Mouse (Mus musculus) heart, adult 2 months (tissue): Measurements from ENCODE around the gene Lat2. TPM values are rescaled to one million over a fixed set of nuclear protein-coding genes. Genes with fewer than 3 reads are reported as not detected.
A peak's percentile ranks its signal among the peaks of the same experiment; 100 is the strongest.

ENCODE experiments used
- DNase-seq, 2 experiments: peaks; one replicate each; pipeline ENCODE4 v3.0.0; 2021
- H3K27ac ChIP-seq: fragments of 200-600 bp; 2 replicates; pipeline ENCODE4 v1.8.1; 2022
- H3K27me3 ChIP-seq: fragments of 200-500 bp; 2 replicates; pipeline ENCODE4 v1.6.1; 2012; ENCODE audit warnings: mild to moderate bottlenecking, low read length, inconsistent platforms, mixed read lengths; ENCODE audit not compliant: control insufficient read depth, insufficient read depth
- H3K36me3 ChIP-seq: fragments of 200-500 bp; 2 replicates; pipeline ENCODE4 v1.6.1; 2012; ENCODE audit warnings: low read length, inconsistent platforms; ENCODE audit not compliant: control insufficient read depth, insufficient read depth
- H3K4me1 ChIP-seq: fragments of 200-500 bp; 2 replicates; pipeline ENCODE4 v1.6.1; 2011; ENCODE audit warnings: low read length; ENCODE audit not compliant: control insufficient read depth, insufficient read depth
- H3K4me3 ChIP-seq: fragments of 200-600 bp; 2 replicates; pipeline ENCODE4 v1.8.1; 2022
- H3K79me2 ChIP-seq: fragments of 200-500 bp; replicated peaks from 2 replicates; pipeline ENCODE4 v1.6.1; 2012; ENCODE audit warnings: mild to moderate bottlenecking, inconsistent platforms, low read length, moderate library complexity, mixed read lengths; ENCODE audit not compliant: control insufficient read depth, insufficient read depth
- H3K9ac ChIP-seq: fragments of 200-500 bp; 2 replicates; pipeline ENCODE4 v1.6.1; 2012; ENCODE audit warnings: low read depth, mild to moderate bottlenecking, control low read depth, inconsistent platforms, low read length, mixed read lengths
- CTCF ChIP-seq: fragments of 200-600 bp; IDR thresholded peaks from 2 replicates; pipeline ENCODE4 v1.8.1; 2022; ENCODE audit warnings: antibody characterized with exemption, mild to moderate bottlenecking, moderate library complexity
- EP300 ChIP-seq: fragments of 200-500 bp; IDR thresholded peaks from 2 replicates; pipeline ENCODE4 v1.6.1; 2011; ENCODE audit warnings: low read depth, low read length, control low read depth; ENCODE audit not compliant: insufficient read depth
- POLR2A ChIP-seq: fragments of 200-500 bp; IDR thresholded peaks from 2 replicates; pipeline ENCODE4 v1.6.1; 2011; ENCODE audit warnings: mild to moderate bottlenecking, low read depth, low read length, control low read depth; ENCODE audit not compliant: insufficient read depth
- WGBS: fragments of 180-500 bp; shearing (Covaris S2); methylation state at CpG from one replicate; pipeline ENCODE4 v1.1.7; 2018; 5-methylcytosine and 5-hydroxymethylcytosine counted together
- intact Hi-C: fragments of 180-260 bp; cut with DNase I; formaldehyde crosslinking; loops from one replicate; pipeline ENCODE4 v1.15.1; 2025
- polyA plus RNA-seq: library from polyadenylated mRNA; depleted of rRNA; stranded (reverse); fragments of >200 nt; gene quantifications from 2 replicates; pipeline ENCODE4 v1.2.3, GENCODE M21; 2012
- total RNA-seq, 2 experiments: library from RNA; stranded (reverse); gene quantifications; 2 replicates each; pipeline ENCODE4 v1.2.3; 2021

Gene Lat2
- total and polyA plus RNA-seq, 3 experiments, result 1.1 to 3.3 (median 1.6) TPM

- no peak for DNase-seq
- TF ChIP-seq CTCF (no peak), EP300 (no peak), POLR2A (no peak)
- Histone ChIP-seq H3K9ac (no peak overlapping the region), H3K4me3 (no peak overlapping the region), H3K36me3 (no peaks in the 10 kb centered on the region), H3K79me2 (no peaks in the 10 kb centered on the region), H3K27ac (no peak overlapping the region), H3K27me3 (no peaks in the 10 kb centered on the region), H3K4me1 (peaks cover 2% of the 10 kb centered on the region; the same call in 1 of the 2 replicates)
- intact Hi-C loops, result loop anchor here (10.0 kb wide), 1 partner anchor 293 kb away; the partner anchor contains the start of gene Tmem270
- 56% methylated on average over 8 of the region's 8 CpGs for WGBS
These were observed 2.9 kb downstream of the Lat2 start for GRCm38 (mm10) chr5:134611810-134612521.

- 80% methylated on average over 12 of the region's 12 CpGs for WGBS
- DNase-seq, result no peak
- H3K36me3 ChIP-seq, result no peaks in the 10 kb centered on the region
- intact Hi-C loops, result loop anchor here (10.0 kb wide), 1 partner anchor 295 kb away; the partner anchor contains the start of gene Tmem270
- no peaks in the 10 kb centered on the region for H3K4me1 ChIP-seq
- no peak overlapping the region for H3K27ac ChIP-seq
- H3K79me2 ChIP-seq, result no peaks in the 10 kb centered on the region
- no peaks in the 10 kb centered on the region for H3K27me3 ChIP-seq
- no peak overlapping the region for H3K9ac ChIP-seq
- no peak overlapping the region for H3K4me3 ChIP-seq
- TF ChIP-seq EP300 (no peak), POLR2A (no peak)
These were observed 4.7 kb downstream of the Lat2 start for GRCm38 (mm10) chr5:134609916-134610643.

DNA sequence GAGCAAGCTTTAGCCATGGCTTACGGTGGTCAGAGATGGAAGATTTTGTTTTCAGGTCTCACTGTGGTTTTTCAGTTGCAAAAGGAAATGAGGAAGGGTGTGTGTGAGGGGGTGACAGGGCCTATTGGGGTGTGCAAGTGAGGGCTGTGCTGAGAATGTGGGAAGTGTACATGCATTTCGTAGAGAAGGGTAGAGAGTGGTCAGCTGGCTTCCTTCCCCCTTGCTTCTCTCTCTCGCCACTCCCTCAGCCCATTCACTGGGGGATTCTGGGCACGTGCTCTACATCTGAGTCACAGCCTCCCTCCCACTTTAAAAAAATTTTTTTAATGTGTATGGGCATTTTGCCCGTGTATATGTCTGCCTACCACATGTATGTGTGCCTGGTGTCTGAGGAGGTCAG, 7.7 kb downstream of the Lat2 start:
- H3K27me3 ChIP-seq, result no peaks in the 10 kb centered on the region
- H3K36me3 ChIP-seq, result no peaks in the 10 kb centered on the region
- H3K4me1 ChIP-seq, result no peaks in the 10 kb centered on the region
- no peaks in the 10 kb centered on the region for H3K79me2 ChIP-seq
- peak in 1 of 2 experiments; percentile 34 for DNase-seq
- H3K9ac ChIP-seq, result no peak overlapping the region
- H3K4me3 ChIP-seq, result no peak overlapping the region
- no peak for TF ChIP-seq EP300
- no peak for TF ChIP-seq CTCF
- TF ChIP-seq POLR2A, result no peak
- intact Hi-C loops, result no loop called here
- no peak overlapping the region for H3K27ac ChIP-seq
- WGBS, result 56% methylated on average over 5 of the region's 5 CpGs

DNA sequence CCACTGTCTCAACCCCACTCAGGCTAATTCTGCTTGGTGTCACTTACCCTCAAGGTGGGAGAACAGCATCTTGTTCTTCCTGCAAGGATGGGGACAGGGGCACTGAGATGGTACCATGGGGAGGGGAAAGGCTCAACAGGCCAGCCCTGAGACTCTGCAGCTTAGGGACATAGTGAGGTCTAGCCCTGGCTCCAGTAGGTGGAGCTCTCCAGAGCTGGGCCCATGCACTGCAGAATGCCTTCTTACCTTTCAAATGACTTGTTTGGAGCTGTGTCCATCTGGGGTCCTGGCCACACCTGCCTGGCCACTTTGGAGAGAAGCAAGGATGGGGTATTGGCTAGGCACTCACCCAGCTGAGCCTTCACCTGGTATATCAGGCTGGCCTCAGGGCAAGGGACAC, 8.5 kb downstream of the Lat2 start:
- intact Hi-C loops, result no loop called here

GRCm38 (mm10) chr5:134604376-134604775, 10.4 kb downstream of the Lat2 start:
- no peak overlapping the region for H3K4me3 ChIP-seq
- H3K9ac ChIP-seq, result no peak overlapping the region
- no peak for DNase-seq
- no peak overlapping the region for H3K27ac ChIP-seq
- TF ChIP-seq POLR2A (no peak), EP300 (no peak), CTCF (no peak)
- H3K4me1 ChIP-seq, result no peaks in the 10 kb centered on the region
- no peaks in the 10 kb centered on the region for H3K36me3 ChIP-seq
- 60% methylated on average over 11 of the region's 11 CpGs for WGBS
- H3K79me2 ChIP-seq, result no peaks in the 10 kb centered on the region
- intact Hi-C loops, result no loop called here
- no peaks in the 10 kb centered on the region for H3K27me3 ChIP-seq

More for the DNA sequence above, 8.5 kb downstream of the Lat2 start:
- DNase-seq, result no peak
- Histone ChIP-seq H3K79me2 (no peaks in the 10 kb centered on the region), H3K36me3 (no peaks in the 10 kb centered on the region), H3K4me3 (no peak overlapping the region), H3K27ac (no peak overlapping the region), H3K27me3 (no peaks in the 10 kb centered on the region), H3K9ac (no peak overlapping the region), H3K4me1 (no peaks in the 10 kb centered on the region)
- TF ChIP-seq EP300 (no peak), POLR2A (no peak), CTCF (0 out of 2 replicates have a peak, but pooled peaks have one; percentile 15)

- Histone ChIP-seq H3K9ac (no peak overlapping the region), H3K4me3 (no peak overlapping the region), H3K36me3 (no peaks in the 10 kb centered on the region), H3K4me1 (no peaks in the 10 kb centered on the region), H3K79me2 (no peaks in the 10 kb centered on the region), H3K27me3 (no peaks in the 10 kb centered on the region), H3K27ac (no peak overlapping the region)
- WGBS, result 71% methylated on average over 10 of the region's 10 CpGs
- intact Hi-C loops, result no loop called here
- TF ChIP-seq EP300 (no peak), CTCF (no peak), POLR2A (no peak)
- peak in 1 of 2 experiments; percentile 43 for DNase-seq
These were observed 17.1 kb downstream of the Lat2 start for GRCm38 (mm10) chr5:134597711-134598110.
